Mouse (Mus musculus) thymus, adult 2 months (tissue): Measurements from ENCODE around the gene Ceacam20.
"Not testable (repeated sequence)": the region's sequence is repeated elsewhere in the genome, so short reads cannot be mapped to it uniquely, and the experiment has no call there.

Experiments
- CTCF ChIP-seq: fragments of 200-500 bp; IDR thresholded peaks from 2 replicates; pipeline ENCODE4 v1.5.1; 2012; ENCODE audit warnings: mild to moderate bottlenecking, control low read depth, low read length, moderate library complexity, borderline replicate concordance; ENCODE audit not compliant: control insufficient read depth, poor library complexity, insufficient read depth; ENCODE audit errors: extremely low read depth
- POLR2A ChIP-seq: fragments of 200-500 bp; IDR thresholded peaks from 2 replicates; pipeline ENCODE4 v1.6.1; 2012; ENCODE audit warnings: mild to moderate bottlenecking, low read length, control low read depth, moderate library complexity; ENCODE audit not compliant: control insufficient read depth, poor library complexity, insufficient read depth; ENCODE audit errors: extremely low read depth

GRCm38 (mm10) chr7:19991165-19991564 lies 26.0 kb downstream of the Ceacam20 start, which contains the start of gene Nlrp9b:
- not testable (repeated sequence) for TF ChIP-seq CTCF, POLR2A
